Mouse (Mus musculus) lung, adult 2 months (tissue): ENCODE measurements around the gene Tgfb3.

Source experiments
- CTCF ChIP-seq: fragments of 200-500 bp; IDR thresholded peaks from 2 replicates; pipeline ENCODE4 v1.5.1; 2011; ENCODE audit warnings: mild to moderate bottlenecking, low read length, control low read depth; ENCODE audit not compliant: insufficient read depth
- POLR2A ChIP-seq: fragments of 200-500 bp; IDR thresholded peaks from 2 replicates; pipeline ENCODE4 v1.6.1; 2011; ENCODE audit warnings: low read depth, mild to moderate bottlenecking, control low read depth, low read length, borderline replicate concordance; ENCODE audit errors: extremely low read depth

- peak; percentile 42; the same call in 1 of the 2 replicates for TF ChIP-seq CTCF
- TF ChIP-seq POLR2A, result no peak
Measured at GRCm38 (mm10) chr12:86024426-86024825, 54.4 kb downstream of the Tgfb3 start.
